Mouse (Mus musculus): Measurements from ENCODE around the gene Eddm3b. TPM values are rescaled to one million over a fixed set of nuclear protein-coding genes. Genes with fewer than 3 reads are reported as not detected.

Eddm3b gene
- polyA plus RNA-seq, 1 experiment from 2014 or later: 2.1 TPM

Other genes with a start within 250 kb of the Eddm3b start
- gene Tep1, start 243.9 kb upstream of the Eddm3b start, polyA plus RNA-seq (2015; fragmentation: Nextera tagmentation; extraction: Ambion mirVana): 6.2 and 8.5 TPM in 2 replicates
- gene Klhl33, start 216.9 kb upstream of the Eddm3b start, polyA plus RNA-seq (2015; fragmentation: Nextera tagmentation; extraction: Ambion mirVana): 0.19 TPM in 2 replicates
- 166 and 173 TPM in 2 replicates for gene Osgep, start 189.5 kb upstream of the Eddm3b start, polyA plus RNA-seq (2015; fragmentation: Nextera tagmentation; extraction: Ambion mirVana)
- gene Apex1, start 189.5 kb upstream of the Eddm3b start, polyA plus RNA-seq (2015; fragmentation: Nextera tagmentation; extraction: Ambion mirVana): 301 and 306 TPM in 2 replicates
- gene Pip4p1, start 183.6 kb upstream of the Eddm3b start, polyA plus RNA-seq (2015; fragmentation: Nextera tagmentation; extraction: Ambion mirVana): 49.5 and 53.9 TPM in 2 replicates
- gene Pnp, start 183.3 kb upstream of the Eddm3b start, polyA plus RNA-seq (2015; fragmentation: Nextera tagmentation; extraction: Ambion mirVana): 74.3 and 78.6 TPM in 2 replicates
- gene Gm49342, start 169.9 kb upstream of the Eddm3b start, polyA plus RNA-seq (2015; fragmentation: Nextera tagmentation; extraction: Ambion mirVana): not detected in 2 replicates
- gene Pnp2, start 158.4 kb upstream of the Eddm3b start, polyA plus RNA-seq (2015; fragmentation: Nextera tagmentation; extraction: Ambion mirVana): 0.62 and 1.0 TPM in 2 replicates
- not detected in 2 replicates for gene Rnase10, start 106.7 kb upstream of the Eddm3b start, polyA plus RNA-seq (2015; fragmentation: Nextera tagmentation; extraction: Ambion mirVana)
- 0.17 TPM in 1 of 2 replicates, not detected in the other for gene Rnase9, start 72.6 kb upstream of the Eddm3b start, polyA plus RNA-seq (2015; fragmentation: Nextera tagmentation; extraction: Ambion mirVana)
- 0.38 TPM in 1 of 2 replicates, not detected in the other for gene Rnase11, start 64.3 kb upstream of the Eddm3b start, polyA plus RNA-seq (2015; fragmentation: Nextera tagmentation; extraction: Ambion mirVana)
- gene Rnase12, start 56.8 kb upstream of the Eddm3b start, polyA plus RNA-seq (2015; fragmentation: Nextera tagmentation; extraction: Ambion mirVana): 10.2 and 11.1 TPM in 2 replicates
- gene Olfr750, start 40.0 kb upstream of the Eddm3b start, polyA plus RNA-seq (2015; fragmentation: Nextera tagmentation; extraction: Ambion mirVana): 0.04 TPM in 1 of 2 replicates, not detected in the other
- 37.8 and 40.5 TPM in 2 replicates for gene Rnase4, start 23.3 kb upstream of the Eddm3b start, polyA plus RNA-seq (2015; fragmentation: Nextera tagmentation; extraction: Ambion mirVana)
- gene Ang, start 23.3 kb upstream of the Eddm3b start, polyA plus RNA-seq (2015; fragmentation: Nextera tagmentation; extraction: Ambion mirVana): 8.4 and 9.8 TPM in 2 replicates
- gene Rnase6, start 9.5 kb downstream of the Eddm3b start, polyA plus RNA-seq (2015; fragmentation: Nextera tagmentation; extraction: Ambion mirVana): 0.52 and 1.3 TPM in 2 replicates
- gene Rnase1, start 32.4 kb downstream of the Eddm3b start, polyA plus RNA-seq (2015; fragmentation: Nextera tagmentation; extraction: Ambion mirVana): 0.17 and 1.00 TPM in 2 replicates
- not detected in 2 replicates for gene Rnase2b, start 47.8 kb downstream of the Eddm3b start, polyA plus RNA-seq (2015; fragmentation: Nextera tagmentation; extraction: Ambion mirVana)
- gene Ang2, start 84.7 kb downstream of the Eddm3b start, polyA plus RNA-seq (2015; fragmentation: Nextera tagmentation; extraction: Ambion mirVana): not detected in 2 replicates
- not detected in 2 replicates for gene Ear14, start 89.0 kb downstream of the Eddm3b start, polyA plus RNA-seq (2015; fragmentation: Nextera tagmentation; extraction: Ambion mirVana)
- gene Rnase2a, start 141.7 kb downstream of the Eddm3b start, polyA plus RNA-seq (2015; fragmentation: Nextera tagmentation; extraction: Ambion mirVana): not detected in 2 replicates
- not detected in 2 replicates for gene Gm7247, start 247.3 kb downstream of the Eddm3b start, polyA plus RNA-seq (2015; fragmentation: Nextera tagmentation; extraction: Ambion mirVana)